Mouse (Mus musculus): ENCODE data around the gene Nphs1.
"Not testable (repeated sequence)": the region's sequence is repeated elsewhere in the genome, so short reads cannot be mapped to it uniquely, and the experiment has no call there.

Nphs1 gene

DNA sequence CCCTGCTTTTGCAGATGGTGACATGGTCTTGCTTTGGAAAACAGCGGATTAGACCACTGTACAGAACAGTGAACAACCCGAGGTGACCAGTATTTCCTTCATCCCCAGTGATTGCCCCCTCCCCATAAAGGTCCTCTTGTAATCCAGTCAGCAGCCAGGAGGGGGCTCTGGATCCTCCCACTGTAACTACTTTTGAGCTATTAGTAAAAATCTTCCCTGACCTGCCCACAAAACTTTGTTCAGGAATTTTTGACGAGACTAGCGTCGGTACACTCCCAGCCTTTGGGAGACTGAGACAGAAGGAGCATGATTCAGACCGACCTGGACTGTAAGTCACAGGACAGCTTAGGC, 32.8 kb downstream of the Nphs1 start:
- no peak for DNase-seq (ENCODE audit: low spot score in 2 of 2)

DNA sequence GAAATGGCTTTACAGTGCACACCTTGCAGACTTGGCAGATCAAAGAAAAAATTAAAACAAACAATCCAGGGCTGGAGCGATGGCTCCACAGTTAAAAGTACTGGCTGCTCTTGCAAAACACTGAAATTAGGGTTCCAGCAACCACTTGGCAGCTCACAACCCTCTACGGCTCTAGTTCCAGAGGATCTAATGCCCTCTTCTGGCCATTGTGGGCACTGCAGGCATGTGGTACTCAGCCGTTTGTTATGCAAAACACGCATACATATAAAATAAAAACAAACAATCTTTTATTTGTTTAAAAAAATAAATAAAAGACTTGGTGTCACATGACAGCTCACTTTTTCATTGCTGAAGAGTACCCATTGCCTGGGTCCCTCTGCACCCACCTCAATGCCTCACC, 34.6 kb downstream of the Nphs1 start:
- DNase-seq (ENCODE audit: low spot score in 2 of 2): peak; percentile 48 to 76

DNA sequence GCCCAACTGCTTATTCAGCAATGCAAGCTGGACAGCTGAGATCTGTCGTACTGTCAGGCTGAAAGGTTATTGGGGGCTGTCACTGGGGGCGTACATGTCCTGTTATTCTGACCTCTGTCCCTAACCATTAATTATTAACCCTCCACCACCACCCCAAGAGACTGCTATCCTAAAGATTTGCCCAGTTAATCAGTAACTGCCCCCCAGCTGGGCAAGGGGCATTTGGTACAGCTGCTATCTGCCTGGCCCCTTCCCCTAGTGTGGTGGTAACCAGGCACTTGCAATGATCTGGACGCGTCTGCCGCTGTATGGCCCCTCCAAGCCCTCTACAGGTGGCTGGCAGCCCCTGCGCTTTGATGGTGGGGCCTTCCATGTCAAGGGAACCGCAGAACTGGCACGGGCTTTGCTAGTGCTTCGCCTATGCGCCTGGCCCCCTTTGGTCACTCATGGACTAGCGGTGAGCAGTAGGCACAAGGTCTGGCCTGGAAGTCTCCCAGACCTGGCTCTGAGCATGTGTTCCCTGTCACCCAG, 35.4 kb downstream of the Nphs1 start, which contains the start of gene Prodh2:
Gene Prodh2, plus strand, starts transcription at position 222 of the 531 bp plus-strand sequence.
- DNase-seq (ENCODE audit: low spot score in 2 of 2): no peak

DNA sequence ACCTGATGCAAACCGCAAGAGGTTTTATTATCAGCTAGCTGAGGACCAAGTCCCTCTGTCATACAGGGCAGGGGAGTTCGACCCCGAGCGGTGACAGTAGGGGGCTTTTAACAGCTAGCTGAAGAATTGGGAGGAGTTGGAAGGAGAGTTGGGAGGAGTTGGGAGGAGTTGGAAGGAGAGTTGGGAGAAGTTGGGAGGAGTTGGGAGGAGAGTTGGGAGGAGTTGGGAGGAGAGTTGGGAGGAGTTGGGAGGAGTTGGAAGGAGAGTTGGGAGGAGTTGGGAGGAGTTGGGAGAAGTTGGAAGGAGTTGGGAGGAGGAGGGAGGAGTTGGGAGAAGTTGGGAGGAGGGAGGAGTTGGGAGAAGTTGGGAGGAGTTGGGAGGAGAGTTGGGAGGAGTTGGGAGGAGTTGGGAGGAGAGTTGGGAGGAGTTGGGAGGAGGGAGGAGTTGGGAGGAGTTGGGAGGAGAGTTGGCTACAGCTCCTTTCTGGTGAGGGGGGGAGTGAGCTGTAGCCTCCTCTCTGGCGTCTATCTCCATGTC, 37.5 kb downstream of the Nphs1 start:
- DNase-seq (ENCODE audit: low spot score in 2 of 2): not testable (repeated sequence)

DNA sequence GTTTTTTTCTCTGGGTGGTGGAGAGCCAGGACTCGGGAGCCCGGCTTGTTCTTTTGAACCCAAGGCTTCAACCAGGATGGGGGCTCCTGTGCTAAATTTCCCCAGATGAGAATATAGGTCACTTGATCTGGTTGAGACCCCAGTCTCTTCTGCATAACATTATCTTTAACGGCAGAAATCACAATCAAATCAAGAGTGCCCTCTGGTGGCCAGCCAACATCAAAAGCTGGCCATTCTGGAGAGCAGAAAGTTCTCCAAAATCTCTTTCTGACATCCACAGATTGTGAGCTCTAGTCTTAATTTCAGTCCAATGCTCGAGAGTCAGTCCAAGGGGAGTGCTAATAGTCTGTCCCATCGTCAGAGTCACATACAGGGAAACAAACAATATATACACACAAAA, 43.0 kb downstream of the Nphs1 start:
- DNase-seq (ENCODE audit: low spot score in 2 of 2): not testable (repeated sequence)

DNA sequence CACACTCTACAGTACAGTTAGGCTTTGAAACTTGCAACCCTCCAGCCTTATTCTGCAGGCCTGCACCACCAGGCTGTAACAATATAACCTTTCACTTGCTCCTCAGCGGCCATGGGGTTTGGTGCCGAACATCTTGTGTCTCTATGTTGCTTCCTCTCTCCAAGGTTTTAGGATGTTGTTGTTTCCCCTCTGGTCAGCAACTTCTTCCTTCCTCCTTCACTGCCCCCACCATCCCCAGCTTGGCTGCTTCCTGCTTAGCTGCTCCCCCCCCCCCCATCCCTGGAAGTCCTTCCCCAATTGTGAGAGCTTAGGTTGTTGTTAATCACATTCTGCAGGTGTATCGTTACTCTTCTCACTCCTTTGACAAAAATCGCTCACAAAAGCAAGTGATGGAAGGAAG, 49.9 kb downstream of the Nphs1 start:
- no peak for DNase-seq (ENCODE audit: low spot score in 2 of 2)

DNA sequence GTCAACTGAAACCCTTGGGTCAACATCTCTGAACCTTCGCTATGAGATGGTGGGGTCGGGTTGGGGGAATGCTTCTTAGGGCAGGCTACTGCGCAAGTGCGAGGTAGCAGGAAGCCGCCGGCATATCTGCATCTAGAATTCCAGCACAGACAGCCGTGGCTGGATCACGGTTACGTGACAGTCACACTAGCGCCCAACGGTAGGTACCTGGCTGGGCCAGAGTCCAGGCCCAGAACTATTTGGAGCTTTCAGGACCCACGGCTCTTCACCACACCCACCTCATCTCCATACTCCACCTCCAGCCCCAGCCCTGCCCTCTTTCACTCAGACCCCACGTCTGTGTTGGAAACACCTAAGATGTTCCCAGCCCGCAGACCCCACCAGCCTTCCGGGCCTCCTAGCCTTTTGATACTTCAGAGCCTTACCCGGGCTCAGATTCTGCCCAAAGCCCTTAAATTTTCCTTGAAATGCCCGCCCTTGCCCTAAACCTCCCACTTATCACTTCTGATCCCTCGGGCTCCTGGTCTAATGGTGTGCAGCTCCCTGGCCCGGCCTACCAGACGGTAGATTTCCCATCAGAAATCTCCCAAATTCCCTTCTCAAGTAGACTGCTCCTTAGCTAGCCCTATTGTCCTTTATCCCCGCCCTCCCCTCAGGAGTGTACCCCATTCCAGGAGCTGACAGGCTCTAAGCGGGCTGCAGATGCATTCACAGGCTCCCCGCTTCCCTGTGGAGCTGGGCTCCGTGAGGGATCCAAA, 57.1 kb downstream of the Nphs1 start:
- DNase-seq (ENCODE audit: low spot score in 2 of 2): no peak

DNA sequence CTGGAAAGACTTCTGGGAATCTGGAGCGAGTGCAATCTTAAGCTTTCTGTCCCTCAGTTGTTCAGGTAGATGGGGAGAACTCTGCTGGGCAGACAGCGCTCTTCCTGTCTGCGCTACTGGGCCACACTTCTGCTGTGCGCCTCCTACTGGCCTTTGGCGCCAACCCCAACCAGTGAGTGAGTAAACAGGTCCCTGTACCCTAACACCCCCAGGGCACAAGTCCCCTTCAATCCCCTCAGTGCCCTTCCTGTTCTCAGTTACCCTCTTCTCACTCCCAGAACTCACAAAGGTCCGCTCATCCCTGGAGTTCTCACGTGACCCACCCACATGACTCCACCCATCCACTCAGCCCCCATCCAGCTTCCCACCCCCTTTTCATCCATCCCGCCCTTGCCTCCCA, 60.2 kb downstream of the Nphs1 start:
- DNase-seq (ENCODE audit: low spot score in 2 of 2): no peak

DNA sequence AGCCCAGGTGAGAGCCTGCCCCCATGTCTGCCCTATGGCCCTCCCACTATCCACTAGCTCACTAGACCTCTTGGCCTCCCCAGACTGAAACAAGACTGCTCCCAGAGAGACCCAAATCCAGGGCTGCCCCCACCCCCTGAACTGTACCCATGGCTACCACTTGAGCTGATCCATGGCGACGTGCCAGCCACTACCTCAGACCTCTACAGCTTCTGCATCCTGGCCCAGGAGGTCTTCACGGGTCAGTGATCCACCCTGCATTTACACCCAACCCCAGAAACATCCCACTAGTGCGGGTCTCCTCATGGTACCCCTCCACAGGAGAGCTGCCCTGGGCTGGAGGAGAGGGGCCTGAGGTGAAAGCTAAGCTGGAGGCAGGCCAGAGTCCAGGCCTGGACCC, 62.3 kb downstream of the Nphs1 start:
- no peak for DNase-seq (ENCODE audit: low spot score in 2 of 2)

DNA sequence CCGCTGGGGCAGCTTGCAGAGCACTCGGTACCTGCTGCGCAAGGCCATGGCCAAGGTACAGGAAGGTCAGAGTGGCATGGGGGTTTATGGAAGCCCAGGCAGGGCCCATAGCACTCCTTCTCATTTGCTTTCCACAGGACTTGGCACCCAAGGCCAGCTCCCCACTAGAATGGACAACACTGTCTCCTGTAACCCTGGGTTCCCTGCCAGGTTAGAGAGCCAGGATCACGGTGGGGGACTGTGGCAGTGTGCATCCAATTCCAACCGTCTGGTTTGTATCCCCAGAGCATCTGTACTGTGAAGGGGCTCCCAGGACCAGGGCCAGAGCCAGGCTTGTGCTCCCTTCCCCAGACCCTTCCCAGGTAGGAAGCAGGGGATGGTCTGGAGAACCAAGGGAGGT, 62.7 kb downstream of the Nphs1 start:
- no peak for DNase-seq (ENCODE audit: low spot score in 2 of 2)

DNA sequence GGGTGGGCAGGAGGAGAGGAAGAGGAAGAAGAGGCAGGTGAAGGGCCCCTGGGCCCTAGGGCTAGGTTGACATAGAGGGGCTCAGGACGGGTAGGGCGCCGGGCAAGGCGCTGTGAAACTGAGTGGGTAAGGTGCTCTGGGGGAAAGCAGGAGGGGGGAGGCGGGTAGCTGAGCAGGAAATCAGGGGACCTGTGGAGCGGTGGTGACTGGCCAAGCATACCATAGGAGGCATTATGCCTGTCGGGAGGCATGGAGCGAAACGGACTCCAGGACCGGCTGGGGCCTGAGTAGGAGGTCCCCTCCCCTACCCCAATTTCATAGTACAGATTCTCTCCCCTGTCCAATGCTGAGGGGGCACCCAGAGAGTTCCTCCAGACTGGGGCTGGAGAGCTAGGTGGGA, 64.8 kb downstream of the Nphs1 start:
- DNase-seq (ENCODE audit: low spot score in 2 of 2): no peak

DNA sequence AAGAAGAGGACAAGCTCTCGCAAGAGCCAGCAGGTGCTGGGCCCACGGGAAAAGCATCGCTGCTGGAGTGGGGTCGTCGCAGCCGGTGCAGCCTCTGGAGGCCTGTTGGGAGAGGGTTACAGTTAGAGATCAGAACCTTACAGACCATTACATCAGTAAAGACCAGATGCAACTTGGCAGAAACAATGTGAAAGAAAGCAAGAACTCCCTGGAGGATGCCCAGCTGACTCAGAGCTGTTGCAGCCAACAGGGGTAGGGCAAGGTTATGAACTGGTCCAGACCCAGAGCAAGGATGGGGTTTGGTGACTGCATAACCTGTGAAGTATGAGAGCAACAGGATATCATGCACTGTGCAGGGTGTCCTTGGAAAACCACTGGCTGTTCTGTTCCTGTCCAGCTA, 66.4 kb downstream of the Nphs1 start:
- DNase-seq (ENCODE audit: low spot score in 2 of 2): no peak

DNA sequence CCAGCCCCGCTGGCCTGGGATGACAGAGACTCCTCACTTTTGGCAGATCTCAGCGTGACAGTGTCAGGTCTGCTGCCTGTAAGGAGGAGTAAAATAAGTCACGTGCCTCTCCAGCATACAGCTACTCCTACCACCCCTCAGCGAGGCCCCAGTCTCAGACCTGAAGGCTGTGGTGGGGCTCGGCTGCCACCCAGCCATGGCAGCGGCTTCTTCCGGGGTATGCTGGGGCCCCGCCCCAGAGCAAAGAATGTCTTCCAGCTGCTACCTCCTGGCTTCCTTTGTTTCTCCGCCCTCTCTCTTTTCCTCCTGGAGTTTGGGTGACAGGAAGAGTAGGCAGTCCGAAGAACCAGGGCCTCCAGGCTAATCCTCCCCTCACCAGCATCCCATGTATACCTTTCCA, 67.8 kb downstream of the Nphs1 start:
- peak in 1 of 2 experiments; percentile 23 for DNase-seq (ENCODE audit: low spot score in 2 of 2)

DNA sequence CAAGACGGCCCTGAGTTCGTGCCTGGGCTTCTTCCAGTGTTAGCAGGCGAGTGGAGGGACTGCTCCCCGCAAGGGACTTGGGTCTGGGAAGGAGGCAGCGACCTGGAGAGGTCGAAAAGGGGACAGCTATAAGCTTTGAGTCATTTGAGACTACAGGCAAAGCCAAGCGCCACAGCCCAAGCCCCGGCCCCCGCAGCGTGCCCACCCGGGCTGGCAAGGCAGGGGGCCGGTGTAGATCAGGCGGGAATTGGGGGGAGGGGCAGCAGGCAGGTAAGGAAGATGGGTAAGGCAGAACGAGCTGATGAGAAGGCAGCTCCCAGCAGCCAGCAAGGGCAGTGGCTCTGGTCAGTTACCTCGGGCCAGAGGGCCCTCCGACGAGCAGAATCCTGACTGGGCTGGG, 68.3 kb downstream of the Nphs1 start:
- DNase-seq (ENCODE audit: low spot score in 2 of 2): no peak

DNA sequence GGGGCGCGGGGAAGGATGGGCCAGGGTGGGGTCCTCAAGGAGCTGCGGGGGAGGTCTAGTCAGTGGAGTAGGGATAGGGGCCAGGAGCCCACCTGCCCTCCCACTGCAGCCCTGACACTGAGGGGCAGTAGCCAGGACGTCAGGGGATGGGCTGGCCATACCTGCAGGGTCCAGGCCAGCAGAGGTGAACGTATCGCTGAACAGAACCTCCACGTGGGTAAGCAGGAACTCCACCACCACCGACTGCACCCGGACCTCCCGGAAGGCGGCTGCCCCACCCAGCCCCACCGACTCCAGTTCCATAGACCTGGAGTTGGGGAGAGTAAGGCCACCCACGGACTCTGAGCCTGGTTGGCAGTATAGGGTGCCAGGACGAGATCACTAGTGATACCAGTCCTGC, 68.9 kb downstream of the Nphs1 start:
- DNase-seq (ENCODE audit: low spot score in 2 of 2): no peak

DNA sequence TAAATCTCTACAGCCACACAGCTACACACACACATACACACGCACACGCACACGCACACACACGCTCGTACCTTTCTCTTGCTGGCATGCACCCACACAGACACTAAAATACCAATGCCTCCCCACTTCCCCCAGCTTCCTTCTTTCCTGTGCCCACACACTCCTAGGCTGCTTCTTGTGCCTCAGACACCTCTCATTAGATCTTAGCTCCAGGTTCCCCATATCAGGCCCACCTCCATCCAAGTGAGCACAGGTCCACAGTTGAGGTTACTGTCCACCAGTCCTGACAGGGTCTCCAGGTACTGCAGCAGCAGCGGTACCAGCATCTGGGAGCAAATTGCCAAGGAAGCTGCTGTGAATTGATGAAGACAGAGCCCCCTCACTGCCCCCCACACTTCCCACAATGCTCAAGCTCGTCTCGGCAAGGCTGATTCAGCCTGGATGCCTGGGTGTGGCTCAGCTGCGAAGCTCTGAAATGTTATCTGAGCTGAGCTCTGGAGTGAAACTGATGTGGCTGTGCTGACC, 73.2 kb downstream of the Nphs1 start:
- DNase-seq (ENCODE audit: low spot score in 2 of 2): no peak

DNA sequence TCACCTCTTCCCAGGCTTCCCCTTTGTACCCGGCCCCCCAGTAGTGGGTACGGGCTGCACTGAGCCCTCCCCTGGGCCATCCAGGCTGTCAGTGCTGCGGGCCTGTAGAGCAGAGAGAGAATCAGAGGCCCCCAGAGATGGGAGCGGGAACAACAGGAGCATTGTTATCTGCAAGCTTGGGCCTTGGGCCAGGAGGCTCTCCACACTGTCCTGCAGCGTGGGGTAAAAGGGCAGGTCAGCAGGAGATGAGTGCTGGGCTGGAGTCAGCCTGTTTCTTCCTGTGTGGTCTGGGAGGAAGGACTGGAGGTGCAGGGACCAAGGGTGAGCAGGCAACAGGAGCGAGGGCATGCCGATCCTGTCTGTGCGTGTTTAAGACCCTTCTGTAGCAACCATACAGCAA, 74.8 kb downstream of the Nphs1 start:
- DNase-seq (ENCODE audit: low spot score in 2 of 2): no peak

DNA sequence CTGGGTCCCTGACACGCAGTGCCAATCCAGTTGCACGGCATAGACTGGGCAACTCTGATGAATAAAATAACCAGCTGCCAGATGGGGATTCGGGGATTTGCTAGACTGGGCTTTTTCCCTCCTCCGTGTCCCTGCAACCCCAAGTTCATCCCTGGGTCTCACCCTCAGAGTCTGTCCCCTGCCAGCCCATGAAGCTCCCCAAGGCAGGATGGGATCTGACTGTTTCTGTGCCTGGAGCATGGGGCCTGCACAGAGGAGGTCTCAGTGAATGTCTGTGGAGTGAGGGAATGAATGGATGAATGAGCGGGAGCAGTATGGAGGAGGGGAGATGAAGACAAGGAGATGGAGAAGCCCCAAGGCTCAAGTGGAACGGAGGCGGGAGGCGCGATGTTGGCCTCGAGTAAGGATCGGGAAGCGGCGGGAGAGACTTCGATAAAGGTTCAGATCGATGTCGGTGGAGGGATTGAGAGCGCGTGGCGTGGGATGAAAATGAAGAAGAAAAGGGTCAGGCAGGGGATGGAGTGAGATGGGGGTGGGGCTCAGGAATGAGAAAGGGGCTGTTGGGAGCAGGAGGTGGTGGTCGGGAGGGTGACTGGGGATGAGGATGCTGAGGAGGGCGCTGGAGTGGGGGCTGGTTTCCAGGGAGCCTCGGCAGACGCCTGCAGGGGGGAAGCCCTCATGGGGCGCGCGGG, 76.0 kb downstream of the Nphs1 start:
- DNase-seq (ENCODE audit: low spot score in 2 of 2): no peak

DNA sequence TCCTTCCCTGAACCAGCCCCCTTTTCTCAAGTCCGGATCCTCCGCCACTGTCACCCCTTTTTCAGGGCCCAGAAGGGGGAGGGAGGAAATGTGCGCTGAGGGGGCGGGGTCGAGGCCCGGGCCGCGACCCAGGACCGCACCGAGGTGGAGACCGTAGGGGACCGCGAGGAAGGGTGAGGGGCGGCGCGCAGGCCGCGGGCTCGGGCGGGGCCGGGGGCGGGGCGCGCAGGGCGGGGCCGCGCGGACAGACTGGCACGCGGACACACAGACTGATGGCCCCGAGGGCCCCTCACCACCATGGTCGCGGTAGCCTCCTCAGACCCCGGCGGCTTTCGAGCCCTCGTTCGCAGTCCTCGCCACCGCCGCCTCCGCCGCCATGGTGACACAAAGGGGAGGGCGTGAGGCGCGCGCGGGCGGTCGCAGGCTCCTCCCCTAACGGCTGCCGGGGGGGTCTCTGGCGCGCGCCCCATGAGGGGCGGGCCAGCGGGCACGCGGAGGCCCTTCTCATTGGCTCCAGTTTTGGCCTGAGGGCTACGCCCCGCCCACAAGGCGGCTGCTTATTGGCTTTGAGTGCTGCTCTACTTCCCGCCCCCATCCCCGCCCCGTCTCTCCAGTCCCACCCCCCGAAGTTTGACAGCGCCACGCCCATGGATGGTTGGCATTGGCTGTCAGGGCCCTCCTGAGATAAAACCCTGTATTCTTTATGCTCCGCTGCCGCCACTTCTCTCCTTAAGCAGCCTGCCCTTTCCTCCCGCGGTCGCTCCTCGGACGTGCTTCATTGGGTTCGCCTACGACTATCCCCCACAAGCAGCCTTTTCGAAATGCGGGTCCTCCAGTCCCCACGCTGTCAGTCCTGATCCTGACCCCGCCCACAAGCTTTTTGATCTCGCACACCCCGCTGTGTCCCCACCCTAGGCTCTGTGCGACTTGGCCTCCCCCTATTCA, 76.8 kb downstream of the Nphs1 start, which contains the start of gene Arhgap33:
Gene Arhgap33, minus strand, starts transcription at position 428 of the 945 bp plus-strand sequence.
- DNase-seq (ENCODE audit: low spot score in 2 of 2): peak; percentile 91 to 93

All from urinary bladder, postnatal 36 days (tissue).